Mouse (Mus musculus) frontal cortex, postnatal 10 days (tissue): ENCODE results near the gene Glrx.
"Not testable (repeated sequence)": the region's sequence is repeated elsewhere in the genome, so short reads cannot be mapped to it uniquely, and the experiment has no call there.

Source experiments
- DNase-seq, 2 experiments: peaks; one replicate each; pipeline ENCODE4 v3.0.0; 2022; ENCODE audit warnings: low spot score in 2 of 2, mixed read lengths in 1 of 2

Gene Glrx

DNA sequence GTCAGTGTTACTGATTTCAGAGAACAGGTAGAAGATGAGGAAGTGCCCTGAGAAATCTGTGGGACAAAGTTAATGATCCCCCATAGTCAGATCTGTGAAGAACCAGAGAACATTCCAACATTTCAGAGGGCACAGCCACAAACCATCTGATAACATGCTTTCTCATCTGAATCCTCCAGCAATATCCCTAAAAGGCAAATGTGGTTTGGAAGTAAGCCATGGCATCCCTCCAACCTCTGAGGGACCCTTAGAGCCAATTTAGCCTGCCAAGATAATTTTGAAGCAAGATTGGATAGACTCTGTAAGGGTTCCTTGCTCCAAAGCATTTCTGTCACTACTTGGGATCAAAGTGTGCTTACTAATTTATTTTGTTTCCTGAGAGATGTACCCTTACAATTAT is 6.2 kb upstream of the Glrx start:
- no peak for DNase-seq

DNA sequence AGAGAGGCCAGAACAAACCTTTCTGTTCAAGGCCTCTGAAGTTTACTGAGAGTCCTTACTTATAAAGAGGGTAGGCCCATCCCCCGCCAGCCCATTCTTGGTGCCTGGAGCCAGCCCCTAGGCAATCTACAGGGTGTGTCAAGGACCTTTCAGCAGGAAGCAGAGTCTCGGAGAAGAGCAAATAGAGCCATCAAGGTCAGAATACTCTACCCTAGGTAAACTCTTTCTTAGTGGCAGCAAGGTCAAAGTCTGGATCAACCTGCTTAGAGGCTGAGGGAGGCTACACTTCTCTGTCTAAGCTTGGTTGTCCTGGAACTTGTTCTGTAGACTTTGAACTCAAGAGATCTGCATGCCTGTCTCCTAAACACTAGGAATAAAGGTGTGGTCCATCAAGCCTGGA is 4.2 kb upstream of the Glrx start:
- no peak for DNase-seq

DNA sequence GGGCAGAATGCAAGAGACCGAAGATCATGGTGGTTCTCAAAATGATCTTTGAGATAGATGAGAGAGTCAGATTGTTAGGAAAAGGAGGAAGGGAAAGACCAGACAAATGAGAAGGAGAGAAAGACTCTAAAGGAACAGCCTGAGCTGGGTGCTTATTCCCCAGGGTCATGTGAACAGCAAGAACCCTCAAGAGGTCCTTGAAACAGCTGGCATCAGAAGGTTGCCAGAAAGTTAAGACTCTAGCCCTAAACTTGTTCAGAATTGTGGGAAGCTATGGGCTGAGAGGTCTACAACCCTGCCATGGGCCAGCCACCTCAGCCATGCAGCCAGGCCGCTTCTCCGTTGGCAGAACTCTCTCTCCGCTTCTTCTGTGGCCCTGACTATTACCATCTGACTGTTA is 1.2 kb upstream of the Glrx start:
- no peak for DNase-seq

DNA sequence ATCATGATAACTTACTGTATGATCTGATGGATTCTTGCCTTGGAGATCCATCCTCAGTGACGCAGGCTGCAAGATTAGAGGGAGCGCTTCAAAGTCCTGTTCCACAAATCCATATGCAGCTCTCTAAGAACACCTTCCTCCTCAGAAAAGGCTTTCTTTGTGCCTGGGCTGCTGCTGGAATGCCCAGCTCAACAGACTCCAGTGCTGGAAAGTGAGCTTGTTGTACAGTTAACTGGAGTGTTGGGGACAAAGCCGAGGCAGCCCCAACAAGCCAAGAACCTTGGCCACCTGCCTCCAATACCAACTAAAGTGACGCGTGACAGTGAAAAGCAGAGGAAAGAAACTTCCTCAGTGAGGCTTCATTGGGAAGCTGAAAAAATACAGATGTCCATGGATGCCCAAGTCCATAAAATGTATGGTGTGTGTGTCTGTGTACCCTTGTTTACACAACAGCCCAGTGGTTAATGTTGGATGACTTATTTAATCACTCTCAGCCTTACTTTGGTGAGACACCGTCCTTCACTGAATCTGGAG is 1.2 kb downstream of the Glrx start:
- peak in 1 of 2 experiments; percentile 14 for DNase-seq

DNA sequence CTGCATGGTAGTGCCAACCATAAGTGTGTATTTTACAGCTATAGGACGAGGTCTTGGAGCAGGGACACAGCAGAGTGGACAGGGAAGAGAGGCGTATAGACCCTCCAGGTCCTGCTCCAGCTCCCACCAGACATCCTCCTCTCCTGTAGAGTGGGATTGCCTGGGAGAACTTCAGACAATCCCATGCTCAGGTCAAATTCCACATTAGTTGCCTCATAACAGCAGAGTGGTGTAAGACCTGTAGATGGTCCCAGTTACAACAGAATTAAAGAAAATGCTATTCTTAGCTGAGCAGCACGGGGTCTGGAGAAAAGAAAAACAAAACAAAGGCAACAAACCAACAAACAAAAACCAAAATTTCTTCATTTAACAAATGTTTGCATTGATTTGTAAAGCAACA is 2.3 kb downstream of the Glrx start:
- DNase-seq: no peak

DNA sequence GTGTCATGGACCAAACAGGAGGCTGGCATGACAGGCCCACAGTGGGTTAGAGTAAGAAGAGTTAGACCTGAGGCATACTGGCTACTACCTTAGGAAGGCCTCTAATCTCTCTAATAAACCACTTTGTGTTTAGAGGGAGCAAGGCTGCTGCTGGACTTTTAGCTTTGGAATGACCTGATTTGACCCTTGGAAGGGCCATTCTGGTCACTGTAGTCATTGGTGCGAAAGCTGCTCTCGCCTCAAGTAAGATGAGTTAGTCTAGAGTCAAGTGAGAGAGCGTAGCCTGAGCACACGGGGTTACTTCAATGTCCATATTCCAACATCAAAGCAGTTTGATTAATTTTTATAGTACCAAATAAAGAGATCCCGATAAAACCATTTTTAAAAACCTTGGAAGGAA is 3.7 kb downstream of the Glrx start:
- DNase-seq: no peak

DNA sequence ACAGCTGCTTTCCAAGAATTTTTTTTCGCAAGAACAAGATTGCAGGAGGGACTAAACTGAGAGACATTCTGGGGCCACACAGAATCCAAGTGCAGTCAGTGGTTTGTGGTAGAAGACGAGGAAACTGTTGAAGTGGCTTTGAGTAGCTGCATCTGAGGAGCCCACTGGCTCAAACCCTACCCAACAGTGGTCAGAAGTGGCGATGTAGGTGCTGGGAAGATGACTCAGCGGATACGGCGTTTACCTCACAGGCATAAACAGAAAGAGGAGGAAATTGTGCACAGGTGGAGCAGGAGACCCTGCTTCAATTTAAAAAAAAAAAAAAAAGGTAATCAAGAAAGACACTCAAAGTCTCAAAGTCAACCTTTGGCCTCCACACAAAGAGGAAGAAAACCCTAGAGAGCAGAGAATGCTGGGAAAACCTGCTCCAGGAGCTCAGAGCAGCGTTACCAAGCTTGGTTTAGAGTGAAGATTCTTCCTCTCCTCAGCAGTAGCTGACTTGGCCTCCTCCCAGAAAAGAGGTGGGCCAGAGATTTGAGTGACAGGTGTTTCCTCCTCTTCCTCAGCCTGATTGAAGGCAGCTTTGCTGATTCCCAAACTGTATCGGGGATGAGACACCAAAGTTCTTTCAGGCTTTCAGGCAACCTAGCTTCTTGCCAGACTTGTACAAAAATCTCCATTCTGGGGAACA is 4.5 kb downstream of the Glrx start:
- DNase-seq: no peak

DNA sequence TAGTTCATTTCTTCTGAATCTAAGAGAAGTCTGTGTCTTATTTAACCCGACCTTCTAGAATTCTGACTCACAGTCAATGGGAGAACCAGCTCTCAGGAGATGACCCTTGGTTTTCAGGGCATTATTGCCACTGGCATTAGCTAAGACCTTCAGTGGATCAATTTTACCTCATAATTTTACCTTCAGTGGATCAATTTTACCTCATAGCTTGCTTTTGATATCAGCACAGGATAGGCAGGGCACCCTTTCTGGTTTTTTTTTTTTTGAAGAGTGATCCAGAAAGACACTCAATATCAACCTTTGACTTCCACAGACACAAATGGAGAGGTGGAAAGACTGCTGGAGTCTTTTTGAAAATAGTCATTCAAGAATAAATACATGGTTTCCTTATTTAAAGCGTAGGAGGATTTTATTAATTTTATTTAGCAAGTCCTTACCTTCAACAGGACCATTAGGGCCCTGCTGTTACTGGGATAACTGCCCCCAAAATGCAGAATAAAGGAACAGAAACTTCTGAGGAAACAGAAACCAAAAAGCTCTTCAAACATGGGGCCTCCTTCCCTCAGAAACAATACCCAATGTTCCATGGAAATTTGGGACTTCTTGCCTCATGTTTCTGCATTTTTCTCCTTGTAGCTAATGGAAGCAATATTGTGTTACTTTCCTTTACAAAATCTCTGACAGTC is 5.3 kb downstream of the Glrx start:
- DNase-seq: no peak

DNA sequence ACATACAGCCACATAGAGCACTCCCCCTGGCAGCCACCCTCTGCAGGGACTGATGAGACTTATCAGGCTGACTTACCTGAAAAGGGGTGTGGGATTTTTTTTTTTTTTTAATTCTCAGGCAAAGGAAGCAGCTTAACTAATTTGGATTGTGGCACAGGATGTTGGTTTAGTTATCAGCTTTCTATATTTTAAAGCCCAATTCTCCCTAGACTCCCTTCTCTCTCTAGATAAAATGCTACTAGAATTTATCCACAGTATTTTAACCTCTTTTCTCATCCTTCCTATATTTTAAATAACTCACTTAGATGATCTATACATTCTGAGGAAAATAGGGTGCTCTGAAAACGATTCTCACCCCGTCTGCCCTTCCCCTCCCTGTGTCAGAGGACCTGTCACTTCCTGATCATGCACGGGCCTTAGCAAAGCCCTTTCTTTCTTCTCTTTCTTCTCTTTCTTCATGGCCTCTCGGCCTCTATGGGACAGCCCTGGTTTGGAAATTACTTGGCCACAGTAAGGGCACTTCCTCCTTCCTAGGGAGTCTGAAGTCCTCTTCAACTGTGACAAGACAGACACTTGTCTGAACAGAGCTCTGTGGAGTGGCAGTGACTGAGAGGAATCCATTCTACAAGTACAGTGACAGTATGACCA is 6.0 kb downstream of the Glrx start:
- DNase-seq: no peak

DNA sequence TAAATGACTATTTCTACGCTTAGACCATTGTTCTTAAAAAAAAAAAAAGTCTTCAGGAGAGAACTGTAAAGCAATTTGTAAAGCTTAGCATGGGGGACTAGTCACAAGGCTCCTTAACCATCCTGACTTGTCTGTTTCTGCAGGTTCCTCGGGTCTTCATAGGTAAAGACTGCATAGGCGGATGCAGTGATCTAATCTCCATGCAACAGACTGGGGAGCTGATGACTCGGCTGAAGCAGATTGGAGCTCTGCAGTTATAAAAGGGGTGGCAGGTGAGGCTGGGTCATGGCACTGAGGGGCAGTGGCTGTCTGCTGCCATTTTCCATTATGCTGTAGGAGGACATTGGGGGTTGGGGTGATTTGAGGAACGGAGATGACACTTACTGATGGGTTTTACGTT is 7.4 kb downstream of the Glrx start:
- DNase-seq: no peak

DNA sequence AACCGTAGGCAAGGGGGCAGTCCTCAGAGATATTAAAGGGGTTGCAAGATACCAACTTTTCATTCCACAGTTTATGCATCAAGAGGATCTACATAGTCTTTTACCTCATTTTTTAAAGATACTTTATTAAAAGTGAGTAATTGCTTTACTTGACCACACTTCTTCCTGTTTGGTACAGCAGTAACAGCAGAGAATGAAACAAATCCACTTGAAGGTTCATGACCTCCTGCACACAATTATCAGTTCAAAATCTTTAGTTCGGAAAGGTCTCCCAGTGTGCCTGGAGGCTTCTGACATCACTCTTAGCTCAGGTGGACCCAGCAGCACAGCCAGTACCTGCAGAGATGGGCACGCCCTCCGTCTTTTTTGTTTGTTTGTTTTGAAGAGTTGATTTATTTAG is 12.4 kb downstream of the Glrx start:
- no peak for DNase-seq

DNA sequence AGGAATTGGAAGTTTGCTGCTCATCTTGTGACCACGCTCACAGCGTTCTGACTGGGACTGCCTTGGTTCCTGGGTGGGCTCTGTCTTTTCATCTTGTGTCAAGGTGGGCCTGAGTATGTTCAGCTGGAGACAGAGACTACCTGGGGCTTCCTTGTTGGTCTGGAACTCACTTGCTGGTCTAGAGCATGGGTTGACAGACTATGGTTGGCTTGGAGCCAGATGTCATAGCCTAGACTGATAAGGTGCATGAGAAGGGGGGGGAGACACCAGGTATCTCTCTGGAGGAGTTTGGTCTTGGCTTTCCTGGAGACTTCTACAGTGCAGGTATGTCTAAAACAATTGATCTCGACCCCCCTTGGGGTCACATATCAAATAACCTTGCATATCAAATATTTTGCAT is 13.4 kb downstream of the Glrx start:
- DNase-seq: no peak

DNA sequence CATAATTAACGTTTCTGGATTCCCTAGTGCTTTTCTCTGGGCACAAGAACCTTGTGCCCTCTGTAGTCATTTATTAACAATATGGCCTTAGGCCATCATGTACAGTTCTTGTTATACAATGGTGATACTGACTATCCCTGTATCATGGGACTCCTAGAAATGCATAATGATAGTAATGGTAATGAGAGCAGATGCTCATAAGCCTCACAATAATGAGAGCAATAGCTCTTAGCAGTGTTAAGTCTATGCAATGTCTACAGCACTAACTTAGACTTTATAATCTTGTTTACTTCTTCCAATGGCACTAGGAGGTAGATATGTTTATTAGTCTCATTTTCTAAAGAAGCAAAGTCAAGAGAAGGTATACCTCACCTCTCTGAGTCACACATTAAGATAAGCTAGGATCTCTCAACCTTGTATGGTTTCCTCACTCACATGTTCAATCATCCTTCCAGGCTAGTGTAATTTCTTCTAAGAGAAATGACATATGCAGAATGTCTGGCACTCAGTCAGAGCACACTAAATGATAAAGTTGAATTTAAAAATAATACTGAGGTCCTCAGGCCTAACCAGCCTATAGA is 19.7 kb downstream of the Glrx start:
- DNase-seq: no peak

DNA sequence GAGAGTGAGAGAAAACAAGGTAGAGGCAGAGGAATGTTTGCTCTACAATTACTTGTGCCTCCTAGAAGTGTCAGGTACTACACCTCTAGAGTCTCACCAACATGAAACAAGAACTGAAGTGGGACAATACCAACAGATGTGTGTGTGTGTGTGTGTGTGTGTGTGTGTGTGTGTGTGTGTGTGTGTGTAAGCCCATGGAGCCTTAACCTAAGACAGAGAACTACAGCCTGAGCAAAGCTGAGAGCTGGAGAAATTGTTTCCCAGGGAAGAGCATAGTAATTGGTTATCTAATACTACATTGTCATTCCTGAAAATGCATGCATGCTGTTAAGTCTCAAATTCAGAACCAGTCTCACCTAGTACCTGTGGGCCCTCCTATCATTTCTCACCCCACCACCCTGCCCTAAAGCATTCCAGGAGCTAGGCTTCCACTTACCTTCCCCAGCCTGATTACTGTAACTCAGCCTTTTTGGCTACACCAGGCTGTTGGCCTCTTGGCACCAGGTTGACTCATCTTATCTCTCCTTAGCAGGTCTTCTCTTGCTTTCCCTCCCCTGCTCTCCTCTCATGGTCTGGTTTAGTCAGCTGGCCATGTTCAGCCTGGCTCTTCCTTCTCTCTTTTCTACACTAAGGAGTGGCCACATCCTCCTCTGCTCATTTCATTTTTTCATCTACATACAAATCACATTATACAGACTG is 26.0 kb downstream of the Glrx start:
- DNase-seq: no peak

DNA sequence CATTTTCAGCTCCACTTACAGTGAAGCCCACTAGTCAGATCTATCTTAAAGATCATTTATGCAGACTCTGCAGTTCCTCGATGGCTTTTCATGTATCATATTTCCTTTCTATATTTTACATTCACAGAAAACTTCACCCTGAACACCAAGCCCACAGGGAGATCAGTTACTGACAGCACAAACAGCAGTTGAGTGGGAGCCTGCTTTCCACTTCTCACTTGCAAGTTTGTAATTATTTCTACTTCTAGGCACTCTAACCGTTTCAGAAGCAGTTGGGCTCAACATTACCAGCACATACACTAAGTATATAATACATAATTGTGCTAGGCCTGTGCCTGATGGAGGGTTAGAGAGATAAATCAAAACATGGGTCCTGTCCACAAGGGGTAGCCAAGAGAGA is 28.2 kb downstream of the Glrx start:
- DNase-seq: no peak

DNA sequence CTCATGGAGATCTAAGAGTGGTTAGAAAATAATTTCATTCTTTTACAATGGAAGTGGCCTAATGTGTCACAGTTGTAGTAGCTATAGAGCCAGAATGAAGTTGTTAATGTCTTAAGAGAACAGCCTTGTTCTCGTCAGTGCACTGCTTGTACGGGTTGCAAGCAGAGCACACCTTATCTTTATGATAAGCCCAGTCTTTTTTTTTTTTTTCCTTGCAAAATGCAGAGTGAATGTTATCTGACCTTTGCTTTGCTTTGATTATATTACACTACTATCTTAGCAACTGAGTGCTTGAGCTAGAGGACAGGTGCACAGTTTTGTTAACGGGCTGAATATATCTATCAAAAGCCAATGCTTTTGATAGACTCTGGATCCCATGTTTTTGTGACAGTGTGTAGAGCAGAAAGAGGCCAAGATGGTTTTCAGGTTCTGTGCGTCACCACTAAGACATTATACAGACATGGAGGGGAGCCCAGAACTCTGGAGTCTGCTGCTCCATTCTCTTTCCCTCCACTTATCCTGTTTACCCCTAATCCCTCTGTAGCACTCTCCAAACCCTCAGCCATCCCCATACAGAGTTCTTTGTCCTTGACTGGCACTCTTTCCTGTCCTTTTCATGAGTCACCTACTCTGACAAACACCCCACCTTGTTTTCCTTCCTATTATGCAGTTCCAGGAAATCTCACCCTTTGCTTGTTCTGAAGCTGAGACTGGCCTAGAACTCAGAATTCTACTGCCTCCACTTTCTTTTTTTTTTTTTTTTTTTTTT is 35.1 kb downstream of the Glrx start:
- no peak for DNase-seq

DNA sequence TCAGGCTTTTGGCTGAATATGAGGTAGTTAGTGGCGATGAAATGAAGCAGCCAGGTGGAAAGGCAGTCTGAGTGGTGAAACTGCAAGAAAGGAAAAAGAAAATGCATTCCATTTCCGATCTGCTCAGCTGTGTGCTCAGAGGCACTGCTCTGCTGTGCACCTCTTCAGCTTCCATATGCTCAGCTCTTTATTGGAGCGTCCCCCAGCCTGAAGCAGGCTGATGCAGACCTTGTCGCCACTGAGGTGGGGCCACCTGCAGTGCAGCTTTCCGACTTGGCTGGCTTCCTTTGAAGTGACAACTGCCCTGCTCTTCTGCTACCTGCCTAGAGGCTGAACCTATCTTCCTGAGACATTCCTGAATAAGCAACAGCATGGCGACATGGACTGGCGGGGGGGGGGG is 36.5 kb downstream of the Glrx start:
- not testable (repeated sequence) for DNase-seq

DNA sequence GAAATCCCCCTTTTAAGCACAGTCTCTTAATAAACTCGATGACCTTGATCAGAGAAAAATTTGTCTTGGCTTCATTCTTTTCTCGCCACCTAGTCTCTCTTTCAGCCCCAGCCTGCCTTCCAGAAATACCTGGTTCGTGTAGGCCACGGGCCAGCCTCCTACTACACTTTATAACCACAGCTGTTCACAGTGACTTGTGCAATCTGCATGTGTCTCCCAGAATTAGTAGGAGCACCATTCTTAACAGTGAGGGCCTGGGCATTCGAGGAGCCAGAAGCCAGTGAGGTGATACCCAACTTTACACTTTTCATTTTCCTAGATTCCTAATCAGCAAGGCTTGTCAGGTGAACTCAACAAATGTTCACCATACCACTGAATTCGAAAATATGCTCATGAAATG is 36.9 kb downstream of the Glrx start:
- DNase-seq: no peak

DNA sequence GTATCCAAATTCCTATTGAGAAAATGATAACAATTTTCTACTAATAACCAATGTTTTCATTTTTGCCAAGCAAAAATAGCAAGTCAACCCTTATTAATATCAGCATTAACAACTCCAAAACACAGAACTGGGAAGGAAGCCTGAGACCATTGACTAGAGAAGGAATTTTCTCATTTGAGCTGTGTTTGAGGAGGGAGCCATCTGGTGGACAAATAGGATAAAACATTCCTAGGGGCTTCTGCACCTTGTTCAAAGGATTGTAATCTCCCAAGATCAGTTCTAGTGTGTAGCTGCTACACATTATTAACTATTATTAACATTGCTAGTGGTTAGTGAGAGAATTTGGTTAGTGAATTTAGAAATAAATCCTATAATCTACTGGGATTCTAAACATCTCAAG is 38.2 kb downstream of the Glrx start:
- DNase-seq: peak in 1 of 2 experiments; percentile 32

DNA sequence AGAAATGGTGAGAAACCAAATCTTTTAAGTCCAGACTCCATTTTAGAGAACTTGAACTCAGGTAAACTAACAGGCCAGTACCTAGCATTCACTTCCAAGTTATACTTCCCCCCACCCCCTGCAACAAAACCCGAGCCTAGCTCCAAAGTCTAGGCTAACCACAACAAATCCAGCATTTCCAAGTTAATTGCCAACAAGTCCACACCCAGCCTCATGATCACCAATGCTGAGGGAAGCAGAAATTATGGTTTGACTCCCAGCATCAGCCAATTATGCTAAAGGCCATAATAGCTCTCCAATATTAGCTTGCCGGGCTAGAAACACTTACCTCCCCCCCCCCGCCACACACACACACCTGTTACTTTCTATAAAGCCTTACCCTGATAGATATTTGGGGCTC is 40.1 kb downstream of the Glrx start:
- no peak for DNase-seq

DNA sequence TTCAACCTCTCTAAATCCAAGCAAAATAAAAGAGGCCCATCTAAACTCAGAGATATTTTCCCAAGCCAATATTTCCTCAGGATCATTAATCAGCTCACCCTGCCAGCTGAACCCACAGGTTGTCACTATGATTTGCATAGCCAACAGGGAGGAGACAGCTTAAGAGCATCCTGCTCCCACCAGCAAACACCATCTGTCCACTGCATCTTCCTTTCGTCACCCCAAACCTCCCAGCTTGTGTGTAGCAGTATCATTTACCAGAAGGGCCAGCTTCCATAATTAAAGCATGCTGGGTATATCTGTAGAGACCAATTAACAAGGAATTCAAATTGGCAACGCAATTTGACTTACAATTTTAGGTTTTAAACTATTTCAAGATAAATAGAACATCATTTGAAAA is 40.8 kb downstream of the Glrx start:
- no peak for DNase-seq
